Mouse (Mus musculus) midbrain, embryonic 10.5 days (tissue): ENCODE data around the gene Cntnap4. TPM values are rescaled to one million over a fixed set of nuclear protein-coding genes. Genes with fewer than 3 reads are reported as not detected.
"Not testable (repeated sequence)": the region's sequence is repeated elsewhere in the genome, so short reads cannot be mapped to it uniquely, and the experiment has no call there.

Experiments used
- DNase-seq: peaks from one replicate; pipeline ENCODE4 v3.0.0-alpha.2; 2017; ENCODE audit warnings: low spot score
- H3K27ac ChIP-seq: fragments of 300-500 bp; sonication (generic); replicated peaks from 2 replicates; pipeline ENCODE4 v1.5.1; 2016; ENCODE audit warnings: mild to moderate bottlenecking
- H3K27me3 ChIP-seq: fragments of 300-500 bp; sonication (generic); 2 replicates; pipeline ENCODE4 v1.6.1; 2016; ENCODE audit warnings: low read depth, mild to moderate bottlenecking; ENCODE audit not compliant: poor library complexity, severe bottlenecking
- H3K36me3 ChIP-seq: fragments of 300-500 bp; sonication (generic); 2 replicates; pipeline ENCODE4 v1.6.1; 2016; ENCODE audit warnings: mild to moderate bottlenecking, moderate library complexity
- H3K4me1 ChIP-seq: fragments of 300-500 bp; sonication (generic); 2 replicates; pipeline ENCODE4 v1.6.1; 2016
- H3K4me3 ChIP-seq: fragments of 300-500 bp; sonication (generic); 2 replicates; pipeline ENCODE4 v1.5.1; 2016; ENCODE audit warnings: mild to moderate bottlenecking, moderate library complexity
- H3K9me3 ChIP-seq: fragments of 300-500 bp; sonication (generic); replicated peaks from 2 replicates; pipeline ENCODE4 v1.6.1; 2016; ENCODE audit warnings: mild to moderate bottlenecking
- WGBS: fragments of 180-500 bp; shearing (Covaris S2); methylation state at CpG from one replicate; pipeline ENCODE4 v1.1.7; 2016; 5-methylcytosine and 5-hydroxymethylcytosine counted together
- polyA plus RNA-seq: library from polyadenylated mRNA; unstranded; fragments of >200 nt; fragmentation: Nextera tagmentation; extraction: Ambion mirVana; gene quantifications from 2 replicates; pipeline ENCODE4 v1.2.1, GENCODE M21; 2016

The Cntnap4 gene
- polyA plus RNA-seq, 1 experiment from 2014 or later: 0.38 TPM

DNA sequence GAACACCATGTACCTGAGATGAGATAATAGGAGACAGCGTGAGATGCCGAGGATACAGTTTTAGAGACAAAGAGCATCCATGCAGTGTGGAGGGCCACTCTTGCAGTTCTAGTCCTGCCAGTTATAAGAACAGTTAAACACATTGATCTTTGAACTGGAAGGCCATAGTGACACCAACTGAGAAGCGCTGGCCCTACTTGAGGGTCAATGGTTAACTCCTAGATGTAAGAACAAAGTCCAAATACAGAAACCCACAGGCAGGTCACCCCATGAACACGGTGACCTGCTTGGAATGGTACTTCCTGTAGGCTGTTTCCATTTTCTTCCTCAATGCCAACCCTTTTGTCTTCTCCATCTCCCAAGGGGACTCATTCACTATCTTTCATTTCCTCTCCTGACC is 173.5 kb downstream of the Cntnap4 start:
- no peaks in the 10 kb centered on the region for H3K4me1 ChIP-seq
- H3K9me3 ChIP-seq: no peaks in the 10 kb centered on the region
- no peaks in the 10 kb centered on the region for H3K36me3 ChIP-seq
- H3K27me3 ChIP-seq: no peaks in the 10 kb centered on the region
- 89% methylated on average over 4 of the region's 4 CpGs for WGBS
- no peak for DNase-seq
- H3K27ac ChIP-seq: no peak overlapping the region
- H3K4me3 ChIP-seq: no peak overlapping the region

DNA sequence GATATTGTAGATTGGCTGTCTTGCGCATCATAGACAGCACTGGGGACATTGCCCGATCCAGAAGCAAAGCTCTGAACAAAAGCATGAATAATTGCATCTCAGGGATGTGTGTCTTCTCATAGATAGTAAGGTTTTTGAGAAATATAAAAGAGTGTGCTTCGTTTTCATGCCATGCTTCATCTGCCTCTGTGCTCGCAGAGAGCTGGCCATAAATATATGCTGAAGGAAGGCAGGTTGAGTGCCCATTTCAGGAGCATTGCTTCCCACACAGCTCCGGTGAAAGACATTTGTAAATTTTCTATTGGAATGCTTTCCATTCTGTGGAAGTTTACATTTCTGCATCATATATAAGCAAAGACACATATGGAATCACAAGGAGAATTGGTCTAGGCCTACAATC is 177.5 kb downstream of the Cntnap4 start:
- WGBS: 92% methylated on average over 5 of the region's 5 CpGs
- H3K27ac ChIP-seq: no peak overlapping the region
- no peaks in the 10 kb centered on the region for H3K4me1 ChIP-seq
- no peaks in the 10 kb centered on the region for H3K9me3 ChIP-seq
- H3K4me3 ChIP-seq: no peak overlapping the region
- no peaks in the 10 kb centered on the region for H3K36me3 ChIP-seq
- no peaks in the 10 kb centered on the region for H3K27me3 ChIP-seq
- no peak for DNase-seq

DNA sequence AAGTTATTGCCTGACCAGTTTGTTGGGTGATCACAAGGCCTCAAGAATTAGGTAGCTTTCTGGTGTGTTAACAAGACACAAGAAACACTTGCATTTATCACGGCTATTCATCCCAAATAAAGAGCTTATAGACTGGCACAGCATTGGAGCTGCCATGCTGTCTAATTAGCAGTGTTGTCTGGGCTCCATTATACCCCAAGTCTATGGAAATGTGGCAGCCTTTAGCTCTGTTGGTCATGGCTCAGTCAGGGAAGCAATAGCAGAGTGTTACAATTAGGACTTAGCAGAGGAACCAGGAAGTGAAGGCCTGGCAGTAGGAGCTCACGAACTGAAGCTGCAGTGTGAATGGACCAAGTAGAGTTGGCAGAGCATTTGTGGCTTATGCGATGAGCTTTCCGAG is 185.3 kb downstream of the Cntnap4 start:
- Histone ChIP-seq H3K4me3 (no peak overlapping the region), H3K27me3 (no peaks in the 10 kb centered on the region), H3K4me1 (no peaks in the 10 kb centered on the region), H3K27ac (no peak overlapping the region), H3K36me3 (no peaks in the 10 kb centered on the region), H3K9me3 (no peaks in the 10 kb centered on the region)
- 93% methylated on average over 4 of the region's 4 CpGs for WGBS
- DNase-seq: no peak

DNA sequence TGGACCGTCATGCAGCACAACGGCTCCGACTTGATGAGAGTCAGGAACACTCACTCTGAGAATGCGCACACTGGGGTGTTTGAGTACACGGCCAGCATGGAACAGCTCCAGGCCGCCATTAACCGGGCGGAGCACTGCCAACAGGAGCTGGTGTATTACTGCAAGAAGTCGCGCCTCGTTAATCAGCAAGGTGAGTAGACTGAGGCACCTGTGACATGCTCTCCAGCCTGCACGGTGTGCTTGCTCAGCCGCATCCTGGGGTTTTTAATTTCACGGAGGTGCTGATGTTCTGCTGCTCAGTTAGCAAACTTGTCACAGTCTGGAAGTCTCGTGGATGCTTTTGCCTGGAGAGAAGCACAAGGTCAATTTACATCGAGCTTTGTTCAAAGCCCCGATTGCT is 233.2 kb downstream of the Cntnap4 start:
- 96% methylated on average over 17 of the region's 17 CpGs for WGBS
- no peak for DNase-seq
- no peak overlapping the region for H3K4me3 ChIP-seq
- H3K4me1 ChIP-seq: no peaks in the 10 kb centered on the region
- no peaks in the 10 kb centered on the region for H3K36me3 ChIP-seq
- no peaks in the 10 kb centered on the region for H3K9me3 ChIP-seq
- no peak overlapping the region for H3K27ac ChIP-seq
- no peaks in the 10 kb centered on the region for H3K27me3 ChIP-seq

DNA sequence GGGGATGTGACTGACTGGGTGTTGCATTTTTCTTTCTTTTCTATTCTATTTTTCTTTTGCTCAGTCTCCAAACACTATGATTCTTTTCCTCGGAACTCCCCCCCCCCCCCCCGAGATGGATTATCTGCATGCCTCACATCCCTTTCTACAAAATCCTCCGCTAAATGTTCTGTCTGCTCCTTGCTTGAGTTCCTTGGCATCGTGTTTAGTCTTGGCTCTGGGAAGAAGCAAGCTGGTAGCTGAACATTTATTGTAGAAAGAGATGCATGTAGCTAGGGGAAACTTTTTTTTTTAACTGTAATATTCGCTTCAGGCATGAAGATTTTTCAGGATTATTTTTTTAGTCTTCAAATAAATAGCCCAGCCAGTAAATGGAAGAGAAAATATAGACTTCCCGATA is 239.5 kb downstream of the Cntnap4 start:
- H3K9me3 ChIP-seq: no peaks in the 10 kb centered on the region
- 59% methylated on average over 6 of the region's 6 CpGs for WGBS
- H3K4me3 ChIP-seq: no peak overlapping the region
- no peak for DNase-seq
- no peaks in the 10 kb centered on the region for H3K36me3 ChIP-seq
- no peak overlapping the region for H3K27ac ChIP-seq
- peaks cover 6% of the 10 kb centered on the region; the same call in 1 of the 2 replicates for H3K4me1 ChIP-seq
- no peaks in the 10 kb centered on the region for H3K27me3 ChIP-seq

DNA sequence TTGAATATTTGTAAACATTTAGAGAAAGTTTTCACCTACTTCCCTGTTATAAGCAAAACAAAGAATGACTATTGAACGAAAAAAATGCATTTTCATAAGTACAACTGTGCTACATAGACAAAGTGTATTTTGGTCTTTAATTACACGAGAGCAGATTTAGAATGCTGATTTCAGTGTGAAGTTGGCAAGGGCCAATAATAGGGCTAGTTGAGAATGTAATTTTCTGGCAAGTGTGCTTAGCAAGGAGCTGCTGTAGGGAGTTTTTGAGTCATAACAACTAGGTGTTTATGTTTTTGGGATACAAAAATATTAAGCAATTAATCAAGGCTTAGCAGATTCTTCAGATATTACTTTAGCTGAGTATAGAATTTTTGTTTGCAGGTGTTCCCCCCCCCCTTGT is 271.2 kb downstream of the Cntnap4 start:
- no peak for DNase-seq
- Histone ChIP-seq H3K27me3 (no peaks in the 10 kb centered on the region), H3K36me3 (no peaks in the 10 kb centered on the region), H3K9me3 (no peaks in the 10 kb centered on the region), H3K4me1 (no peaks in the 10 kb centered on the region), H3K27ac (no peak overlapping the region), H3K4me3 (no peak overlapping the region)
- 88% methylated on average over 2 of the region's 2 CpGs for WGBS

DNA sequence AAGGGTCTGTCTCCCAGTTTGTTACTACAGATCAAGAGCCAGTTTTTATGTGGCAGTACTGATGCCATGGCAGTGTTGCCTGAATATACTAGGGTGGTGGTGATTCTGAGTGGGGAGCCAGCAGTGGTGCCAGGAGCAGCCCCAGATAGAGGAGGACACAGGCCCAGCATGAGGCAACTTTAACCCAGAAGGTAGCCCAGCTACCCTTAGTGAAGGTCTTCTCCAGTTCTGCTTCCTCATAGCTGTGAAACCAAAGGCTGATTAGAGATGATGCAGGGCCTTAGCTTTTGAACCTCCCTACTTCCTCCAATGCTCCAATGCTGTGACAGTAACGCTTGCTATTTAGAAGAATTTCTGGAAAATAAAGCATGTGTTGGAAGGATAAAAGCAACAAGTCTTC is 279.7 kb downstream of the Cntnap4 start:
- not testable (repeated sequence) for H3K4me1 ChIP-seq, H3K9me3 ChIP-seq, H3K27ac ChIP-seq, H3K27me3 ChIP-seq, DNase-seq, H3K36me3 ChIP-seq, H3K4me3 ChIP-seq
- WGBS: 92% methylated on average over 1 of the region's 1 CpGs

DNA sequence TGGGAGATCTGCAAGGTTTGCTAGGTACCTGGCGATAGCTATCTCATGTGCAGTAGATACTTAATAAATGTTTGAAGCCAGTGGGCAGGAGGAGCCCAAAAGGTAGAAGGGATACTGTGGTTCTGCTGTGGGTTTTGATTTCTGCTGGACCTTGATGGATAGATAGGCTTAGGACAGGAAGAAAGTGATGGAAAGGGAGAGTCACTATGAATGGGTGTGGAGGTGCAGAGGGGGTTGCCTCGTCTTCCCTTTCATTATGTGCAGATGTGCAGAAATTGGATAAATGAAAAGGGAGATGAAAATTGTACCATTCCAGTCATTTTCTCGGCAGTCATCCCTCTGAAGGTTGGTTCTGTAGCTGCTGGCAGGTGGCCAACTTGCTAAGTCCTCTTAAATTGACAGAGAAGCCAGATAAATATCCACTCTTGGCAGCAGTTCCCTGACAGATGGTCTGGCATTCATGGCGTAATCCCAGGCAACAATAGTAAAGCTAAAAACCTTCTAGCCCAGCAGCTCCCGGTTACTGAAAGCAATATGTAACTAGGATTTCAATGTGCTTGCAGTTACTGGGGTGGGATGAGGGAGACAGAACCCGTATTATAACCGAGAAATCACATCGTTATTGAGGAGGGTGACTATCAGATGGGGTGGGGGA is 336.7 kb downstream of the Cntnap4 start:
- H3K9me3 ChIP-seq: no peaks in the 10 kb centered on the region
- peak; percentile 36 for DNase-seq
- WGBS: 60% methylated on average over 8 of the region's 8 CpGs
- H3K36me3 ChIP-seq: no peaks in the 10 kb centered on the region
- peaks cover 21% of the 10 kb centered on the region for H3K4me1 ChIP-seq
- no peak overlapping the region for H3K4me3 ChIP-seq
- no peaks in the 10 kb centered on the region for H3K27me3 ChIP-seq
- H3K27ac ChIP-seq: peak overlapping the region; percentile 61

DNA sequence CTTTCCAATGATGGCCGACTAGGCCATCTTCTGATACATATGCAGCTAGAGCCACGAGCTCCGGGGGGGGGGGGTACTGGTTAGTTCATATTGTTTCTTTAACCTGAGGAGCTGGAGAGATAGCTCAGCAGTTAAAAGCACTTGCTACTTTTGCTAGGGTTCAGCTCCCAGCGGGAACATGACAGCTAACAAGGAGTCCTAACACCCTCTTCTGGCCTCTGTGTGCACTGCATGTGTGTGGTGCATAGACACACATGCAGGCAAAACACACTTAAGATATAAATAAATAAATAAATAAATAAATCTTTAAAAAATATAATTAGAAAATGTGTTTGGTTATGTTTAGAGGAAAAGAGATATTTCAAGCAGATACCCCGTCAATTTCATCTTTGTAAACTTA is 339.7 kb downstream of the Cntnap4 start:
- H3K27ac ChIP-seq: no peak overlapping the region
- peaks cover 18% of the 10 kb centered on the region for H3K4me1 ChIP-seq
- H3K36me3 ChIP-seq: no peaks in the 10 kb centered on the region
- no peak overlapping the region for H3K4me3 ChIP-seq
- 62% methylated on average over 5 of the region's 5 CpGs for WGBS
- DNase-seq: peak; percentile 43
- H3K27me3 ChIP-seq: no peaks in the 10 kb centered on the region
- H3K9me3 ChIP-seq: no peaks in the 10 kb centered on the region

DNA sequence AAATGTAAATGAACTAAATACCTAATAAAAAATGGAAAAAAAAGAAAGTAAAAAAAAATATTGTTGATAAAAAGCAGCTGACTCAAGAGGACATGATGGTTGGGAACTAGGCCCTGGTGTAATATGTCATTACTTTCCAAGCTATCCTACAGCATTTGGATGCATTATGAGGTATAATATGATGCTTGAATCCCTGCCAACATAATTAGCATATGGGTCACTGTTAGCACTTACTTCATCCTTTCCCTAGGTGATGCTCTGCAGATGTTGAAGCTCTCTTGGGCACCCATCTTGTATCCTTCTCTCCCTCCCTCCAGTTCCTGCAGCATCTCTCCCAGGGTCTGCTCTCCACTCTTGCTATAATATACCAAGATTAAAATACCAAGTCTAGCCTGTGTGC is 341.6 kb downstream of the Cntnap4 start:
- H3K27ac ChIP-seq: no peak overlapping the region
- no peak for DNase-seq
- H3K36me3 ChIP-seq: no peaks in the 10 kb centered on the region
- no peaks in the 10 kb centered on the region for H3K9me3 ChIP-seq
- no peaks in the 10 kb centered on the region for H3K27me3 ChIP-seq
- no peak overlapping the region for H3K4me3 ChIP-seq
- H3K4me1 ChIP-seq: peaks cover 12% of the 10 kb centered on the region

DNA sequence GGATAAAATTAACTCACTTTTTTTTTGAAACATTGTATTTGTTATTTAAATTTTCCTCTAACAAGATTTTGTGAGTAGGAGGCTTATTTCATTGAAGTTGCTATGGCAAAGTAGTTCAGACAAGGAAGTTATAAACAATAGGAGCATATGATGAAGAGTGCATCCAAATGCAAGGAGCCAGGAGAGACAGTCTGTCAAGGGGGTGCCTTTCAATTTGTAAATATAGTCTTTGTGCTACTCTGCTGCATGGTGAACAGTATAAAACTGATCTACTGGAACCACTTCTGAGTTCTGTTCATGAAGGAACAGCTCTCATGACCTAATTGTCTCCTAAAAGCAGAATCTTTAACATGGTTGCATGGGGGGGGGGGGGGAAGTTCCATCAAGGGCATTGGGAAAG is 352.3 kb downstream of the Cntnap4 start:
- no peak overlapping the region for H3K27ac ChIP-seq
- DNase-seq: no peak
- no peak overlapping the region for H3K4me3 ChIP-seq
- no peaks in the 10 kb centered on the region for H3K4me1 ChIP-seq
- no peaks in the 10 kb centered on the region for H3K36me3 ChIP-seq
- no peaks in the 10 kb centered on the region for H3K9me3 ChIP-seq
- H3K27me3 ChIP-seq: no peaks in the 10 kb centered on the region

DNA sequence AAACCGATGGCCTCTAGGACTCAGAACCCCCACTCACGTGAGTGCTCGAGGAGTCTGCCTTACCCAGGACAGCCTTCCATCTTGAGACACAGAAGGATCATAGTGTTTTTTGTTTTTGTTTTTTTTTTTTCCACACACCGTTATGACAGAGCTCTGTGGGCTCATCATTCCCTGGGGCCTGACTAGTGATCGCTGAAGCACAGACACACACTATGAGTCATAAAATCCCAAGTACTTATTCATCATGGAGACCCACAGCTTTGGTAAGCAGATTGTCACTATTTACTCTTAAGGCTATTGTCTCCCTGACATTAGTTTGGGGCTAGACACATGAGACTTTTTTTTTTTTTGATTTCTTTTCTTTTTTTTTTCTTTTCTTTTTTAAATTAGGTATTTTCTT is 352.9 kb downstream of the Cntnap4 start:
- no peaks in the 10 kb centered on the region for H3K27me3 ChIP-seq
- WGBS: 91% methylated on average over 5 of the region's 5 CpGs
- H3K27ac ChIP-seq: no peak overlapping the region
- no peaks in the 10 kb centered on the region for H3K36me3 ChIP-seq
- no peak for DNase-seq
- no peak overlapping the region for H3K4me3 ChIP-seq
- no peaks in the 10 kb centered on the region for H3K9me3 ChIP-seq
- H3K4me1 ChIP-seq: no peaks in the 10 kb centered on the region
